Mouse (Mus musculus) CD4-positive, CD25-positive, alpha-beta regulatory T cell, adult 4 months (primary cell): ENCODE results near the gene D6Ertd527e. TPM values are rescaled to one million over a fixed set of nuclear protein-coding genes. Genes with fewer than 3 reads are reported as not detected.

Experiments used
- ATAC-seq: one replicate; pipeline ENCODE4 v1.8.0; 2017
- polyA plus RNA-seq, 2 experiments: library from polyadenylated mRNA; unstranded; fragments of 100-300 nt; shearing (Covaris generic); gene quantifications; one replicate each; pipeline ENCODE4 v1.2.1; 2017

Gene D6Ertd527e
- polyA plus RNA-seq, 2 experiments from 2014 or later = not detected

- ATAC-seq = peak; percentile 44
Observed at GRCm38 (mm10) chr6:87153231-87153580, 48.7 kb downstream of the D6Ertd527e start.

- ATAC-seq = no peak
Observed at GRCm38 (mm10) chr6:87153836-87154235, 49.3 kb downstream of the D6Ertd527e start.

GRCm38 (mm10) chr6:87158062-87158623, 53.6 kb downstream of the D6Ertd527e start:
- no peak for ATAC-seq

GRCm38 (mm10) chr6:87160196-87160595, 55.6 kb downstream of the D6Ertd527e start:
- ATAC-seq = no peak

GRCm38 (mm10) chr6:87161391-87162263, 57.1 kb downstream of the D6Ertd527e start:
- ATAC-seq = no peak

Other genes with a start within 250 kb of the D6Ertd527e start
- 100 to 1,000 TPM; 145 to 167 TPM for gene Nfu1, start 95.5 kb upstream of the D6Ertd527e start, polyA plus RNA-seq
- gene Gfpt1, start 61.9 kb upstream of the D6Ertd527e start, polyA plus RNA-seq = 10 to 100 TPM; 21.8 to 27.7 TPM
- not detected for gene Antxr1, start 231.1 kb downstream of the D6Ertd527e start, polyA plus RNA-seq
- not detected for gene Gkn1, start 246.2 kb downstream of the D6Ertd527e start, polyA plus RNA-seq